Mouse (Mus musculus): Measurements from ENCODE around the gene Syt8. TPM values are rescaled to one million over a fixed set of nuclear protein-coding genes. Genes with fewer than 3 reads are reported as not detected.
"Not testable (repeated sequence)": the region's sequence is repeated elsewhere in the genome, so short reads cannot be mapped to it uniquely, and the experiment has no call there.

Gene Syt8
- polyA plus RNA-seq, 1 experiment from 2014 or later, result not detected

GRCm38 (mm10) chr7:142403591-142403990 lies 31.1 kb upstream of the Syt8 start:
- no peak overlapping the region for H3K9ac ChIP-seq (ENCODE audit: low read depth, low read length)
- ATAC-seq (ENCODE audit: low FRiP score), result no peak
- H3K27ac ChIP-seq (ENCODE audit: low read depth, low read length), result no peak overlapping the region
- no peaks in the 10 kb centered on the region for H3K9me3 ChIP-seq (ENCODE audit: control insufficient read depth, low read length)
- no peaks in the 10 kb centered on the region for H3K4me1 ChIP-seq (replicated peaks; ENCODE audit: control insufficient read depth, insufficient read depth, low read length)
- no peaks in the 10 kb centered on the region for H3K36me3 ChIP-seq (ENCODE audit: control insufficient read depth, insufficient read depth, low read length)
- H3K27me3 ChIP-seq (ENCODE audit: control insufficient read depth, insufficient read depth, low read length), result no peaks in the 10 kb centered on the region
- H3K4me3 ChIP-seq (ENCODE audit: low read depth, low read length), result no peak overlapping the region
- WGBS, result 83% methylated on average over 4 of the region's 4 CpGs
- H3K4me2 ChIP-seq (replicated peaks; ENCODE audit: low read depth, low read length), result no peak overlapping the region
- no peak for DNase-seq (ENCODE audit: low spot score)

GRCm38 (mm10) chr7:142405134-142405533 lies 29.5 kb upstream of the Syt8 start:
- not testable (repeated sequence) for H3K9me3 ChIP-seq (ENCODE audit: control insufficient read depth, low read length); H3K9ac ChIP-seq (ENCODE audit: low read depth, low read length); H3K4me2 ChIP-seq (replicated peaks; ENCODE audit: low read depth, low read length); H3K27me3 ChIP-seq (ENCODE audit: control insufficient read depth, insufficient read depth, low read length); H3K4me1 ChIP-seq (replicated peaks; ENCODE audit: control insufficient read depth, insufficient read depth, low read length); DNase-seq (ENCODE audit: low spot score); H3K4me3 ChIP-seq (ENCODE audit: low read depth, low read length); ATAC-seq (ENCODE audit: low FRiP score); H3K27ac ChIP-seq (ENCODE audit: low read depth, low read length); H3K36me3 ChIP-seq (ENCODE audit: control insufficient read depth, insufficient read depth, low read length)
- WGBS, result 82% methylated on average over 5 of the region's 5 CpGs

GRCm38 (mm10) chr7:142407935-142408334 lies 26.7 kb upstream of the Syt8 start:
- Histone ChIP-seq H3K27me3 (ENCODE audit: control insufficient read depth, insufficient read depth, low read length) (no peaks in the 10 kb centered on the region), H3K4me3 (ENCODE audit: low read depth, low read length) (no peak overlapping the region), H3K9me3 (ENCODE audit: control insufficient read depth, low read length) (no peaks in the 10 kb centered on the region), H3K36me3 (ENCODE audit: control insufficient read depth, insufficient read depth, low read length) (no peaks in the 10 kb centered on the region), H3K9ac (ENCODE audit: low read depth, low read length) (no peak overlapping the region), H3K27ac (ENCODE audit: low read depth, low read length) (no peak overlapping the region), H3K4me2 (replicated peaks; ENCODE audit: low read depth, low read length) (no peak overlapping the region), H3K4me1 (replicated peaks; ENCODE audit: control insufficient read depth, insufficient read depth, low read length) (no peaks in the 10 kb centered on the region)
- WGBS, result 71% methylated on average over 4 of the region's 4 CpGs
- no peak for DNase-seq (ENCODE audit: low spot score)
- ATAC-seq (ENCODE audit: low FRiP score), result no peak

- Histone ChIP-seq H3K9me3 (ENCODE audit: control insufficient read depth, low read length) (no peaks in the 10 kb centered on the region), H3K36me3 (ENCODE audit: control insufficient read depth, insufficient read depth, low read length) (no peaks in the 10 kb centered on the region), H3K27ac (ENCODE audit: low read depth, low read length) (no peak overlapping the region), H3K4me1 (replicated peaks; ENCODE audit: control insufficient read depth, insufficient read depth, low read length) (no peaks in the 10 kb centered on the region), H3K9ac (ENCODE audit: low read depth, low read length) (no peak overlapping the region), H3K4me3 (ENCODE audit: low read depth, low read length) (no peak overlapping the region), H3K27me3 (ENCODE audit: control insufficient read depth, insufficient read depth, low read length) (no peaks in the 10 kb centered on the region), H3K4me2 (replicated peaks; ENCODE audit: low read depth, low read length) (no peak overlapping the region)
- DNase-seq (ENCODE audit: low spot score) (no peak), ATAC-seq (ENCODE audit: low FRiP score) (no peak)
- 95% methylated on average over 8 of the region's 8 CpGs for WGBS
Measured at GRCm38 (mm10) chr7:142408686-142409085, 26.0 kb upstream of the Syt8 start.

- H3K27ac ChIP-seq (ENCODE audit: low read depth, low read length), result no peak overlapping the region
Measured at GRCm38 (mm10) chr7:142409603-142410002, 25.0 kb upstream of the Syt8 start.

GRCm38 (mm10) chr7:142413285-142413684 lies 21.4 kb upstream of the Syt8 start:
- Histone ChIP-seq H3K4me2 (replicated peaks; ENCODE audit: low read depth, low read length) (no peak overlapping the region), H3K27ac (ENCODE audit: low read depth, low read length) (no peak overlapping the region), H3K4me1 (replicated peaks; ENCODE audit: control insufficient read depth, insufficient read depth, low read length) (no peaks in the 10 kb centered on the region), H3K9ac (ENCODE audit: low read depth, low read length) (no peak overlapping the region), H3K36me3 (ENCODE audit: control insufficient read depth, insufficient read depth, low read length) (no peaks in the 10 kb centered on the region), H3K4me3 (ENCODE audit: low read depth, low read length) (no peak overlapping the region), H3K27me3 (ENCODE audit: control insufficient read depth, insufficient read depth, low read length) (no peaks in the 10 kb centered on the region), H3K9me3 (ENCODE audit: control insufficient read depth, low read length) (no peaks in the 10 kb centered on the region)
- ATAC-seq (ENCODE audit: low FRiP score) (no peak), DNase-seq (ENCODE audit: low spot score) (no peak)
- 86% methylated on average over 6 of the region's 6 CpGs for WGBS

More at GRCm38 (mm10) chr7:142409603-142410002, 25.0 kb upstream of the Syt8 start:
- Histone ChIP-seq H3K4me2 (replicated peaks; ENCODE audit: low read depth, low read length) (no peak overlapping the region), H3K36me3 (ENCODE audit: control insufficient read depth, insufficient read depth, low read length) (no peaks in the 10 kb centered on the region), H3K9ac (ENCODE audit: low read depth, low read length) (no peak overlapping the region), H3K9me3 (ENCODE audit: control insufficient read depth, low read length) (no peaks in the 10 kb centered on the region), H3K4me3 (ENCODE audit: low read depth, low read length) (no peak overlapping the region), H3K27me3 (ENCODE audit: control insufficient read depth, insufficient read depth, low read length) (no peaks in the 10 kb centered on the region), H3K4me1 (replicated peaks; ENCODE audit: control insufficient read depth, insufficient read depth, low read length) (no peaks in the 10 kb centered on the region)
- ATAC-seq (ENCODE audit: low FRiP score) (no peak), DNase-seq (ENCODE audit: low spot score) (no peak)
- 86% methylated on average over 3 of the region's 3 CpGs for WGBS

GRCm38 (mm10) chr7:142415314-142415713 lies 19.3 kb upstream of the Syt8 start:
- ATAC-seq (ENCODE audit: low FRiP score), result no peak
- Histone ChIP-seq H3K4me1 (replicated peaks; ENCODE audit: control insufficient read depth, insufficient read depth, low read length) (no peaks in the 10 kb centered on the region), H3K27me3 (ENCODE audit: control insufficient read depth, insufficient read depth, low read length) (no peaks in the 10 kb centered on the region), H3K36me3 (ENCODE audit: control insufficient read depth, insufficient read depth, low read length) (no peaks in the 10 kb centered on the region), H3K4me3 (ENCODE audit: low read depth, low read length) (no peak overlapping the region), H3K27ac (ENCODE audit: low read depth, low read length) (no peak overlapping the region), H3K9me3 (ENCODE audit: control insufficient read depth, low read length) (no peaks in the 10 kb centered on the region), H3K9ac (ENCODE audit: low read depth, low read length) (no peak overlapping the region), H3K4me2 (replicated peaks; ENCODE audit: low read depth, low read length) (no peak overlapping the region)
- DNase-seq (ENCODE audit: low spot score), result no peak
- WGBS, result 73% methylated on average over 4 of the region's 4 CpGs

GRCm38 (mm10) chr7:142416225-142416624 lies 18.4 kb upstream of the Syt8 start:
- Histone ChIP-seq H3K4me2 (replicated peaks; ENCODE audit: low read depth, low read length) (no peak overlapping the region), H3K9ac (ENCODE audit: low read depth, low read length) (no peak overlapping the region), H3K36me3 (ENCODE audit: control insufficient read depth, insufficient read depth, low read length) (no peaks in the 10 kb centered on the region), H3K9me3 (ENCODE audit: control insufficient read depth, low read length) (no peaks in the 10 kb centered on the region), H3K27ac (ENCODE audit: low read depth, low read length) (no peak overlapping the region; the same call in 1 of the 2 replicates), H3K4me3 (ENCODE audit: low read depth, low read length) (no peak overlapping the region), H3K27me3 (ENCODE audit: control insufficient read depth, insufficient read depth, low read length) (no peaks in the 10 kb centered on the region), H3K4me1 (replicated peaks; ENCODE audit: control insufficient read depth, insufficient read depth, low read length) (no peaks in the 10 kb centered on the region)
- ATAC-seq (ENCODE audit: low FRiP score), result no peak
- DNase-seq (ENCODE audit: low spot score), result no peak
- WGBS, result 66% methylated on average over 3 of the region's 3 CpGs

GRCm38 (mm10) chr7:142418027-142418426 lies 16.6 kb upstream of the Syt8 start:
- H3K9me3 ChIP-seq (ENCODE audit: control insufficient read depth, low read length), result no peaks in the 10 kb centered on the region
- DNase-seq (ENCODE audit: low spot score) (no peak), ATAC-seq (ENCODE audit: low FRiP score) (no peak)
- H3K27me3 ChIP-seq (ENCODE audit: control insufficient read depth, insufficient read depth, low read length), result no peaks in the 10 kb centered on the region
- H3K27ac ChIP-seq (ENCODE audit: low read depth, low read length), result no peak overlapping the region
- H3K4me2 ChIP-seq (replicated peaks; ENCODE audit: low read depth, low read length), result no peak overlapping the region
- no peak overlapping the region for H3K4me3 ChIP-seq (ENCODE audit: low read depth, low read length)
- no peak overlapping the region for H3K9ac ChIP-seq (ENCODE audit: low read depth, low read length)
- H3K4me1 ChIP-seq (replicated peaks; ENCODE audit: control insufficient read depth, insufficient read depth, low read length), result no peaks in the 10 kb centered on the region
- H3K36me3 ChIP-seq (ENCODE audit: control insufficient read depth, insufficient read depth, low read length), result no peaks in the 10 kb centered on the region
- 91% methylated on average over 2 of the region's 2 CpGs for WGBS
